Mouse (Mus musculus): Measurements from ENCODE around the gene Slc9a5. TPM values are rescaled to one million over a fixed set of nuclear protein-coding genes. Genes with fewer than 3 reads are reported as not detected.

Slc9a5 gene
- polyA plus RNA-seq, 1 experiment: 8.1 TPM

DNA sequence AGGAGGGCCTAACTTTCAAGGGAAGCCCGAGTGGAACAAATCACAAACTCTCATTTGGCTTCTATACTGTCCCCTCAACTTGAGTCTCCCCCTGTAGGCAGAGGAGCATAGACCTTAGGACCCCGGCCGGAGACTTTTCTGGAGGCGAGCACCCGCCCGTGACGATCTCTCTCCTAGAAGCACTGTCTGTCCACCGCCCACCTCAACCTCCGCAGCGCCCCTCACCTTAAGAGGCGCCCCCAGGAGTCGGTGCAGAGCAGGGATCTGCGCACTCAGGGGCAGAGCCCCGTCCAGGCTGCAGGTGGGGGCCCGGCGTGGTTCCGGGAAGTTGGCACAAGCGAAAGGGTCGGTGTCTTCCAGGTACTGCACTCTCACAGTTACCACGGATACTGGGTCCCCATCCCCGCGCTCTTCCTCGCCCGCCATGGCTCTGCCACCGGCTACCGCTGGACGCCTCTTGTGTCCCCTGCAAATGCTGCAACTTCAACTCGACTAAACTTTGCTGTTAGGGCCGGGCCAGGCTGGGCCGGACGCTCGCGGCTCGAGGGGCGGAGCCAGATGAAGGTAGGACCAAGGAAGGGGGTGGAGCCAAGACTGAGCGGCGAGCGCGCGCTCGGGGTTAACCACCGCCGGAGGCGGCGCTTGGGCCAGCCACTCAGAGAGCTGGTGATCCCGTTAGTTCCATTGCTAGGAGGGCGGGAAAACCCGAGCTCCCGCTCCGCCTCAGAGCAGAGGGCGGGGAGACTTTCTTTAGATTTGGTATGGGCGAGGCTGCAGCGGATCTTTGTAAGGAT is 1.0 kb upstream of the Slc9a5 start, which contains the start of gene Fhod1:
Gene Fhod1 (minus strand): TSS at position 526 of the 794 bp plus-strand sequence.
- TF ChIP-seq CTCF (IDR thresholded peaks at IDR 0.05; ENCODE audit: insufficient read depth, low read length) (no peak), POLR2A (IDR thresholded peaks at IDR 0.05; ENCODE audit: borderline replicate concordance, extremely low read depth, low read depth, low read length) (peak; percentile 92)
- 1% methylated on average over 53 of the region's 53 CpGs for WGBS
- peak; percentile 91 for DNase-seq
- Histone ChIP-seq H3K4me1 (ENCODE audit: control insufficient read depth, insufficient read depth, low read length) (peaks cover 17% of the 10 kb centered on the region), H3K4me3 (replicated peaks; ENCODE audit: extremely low read depth, low read depth, low read length) (peak within 1 kb of the TSS; percentile 92)

DNA sequence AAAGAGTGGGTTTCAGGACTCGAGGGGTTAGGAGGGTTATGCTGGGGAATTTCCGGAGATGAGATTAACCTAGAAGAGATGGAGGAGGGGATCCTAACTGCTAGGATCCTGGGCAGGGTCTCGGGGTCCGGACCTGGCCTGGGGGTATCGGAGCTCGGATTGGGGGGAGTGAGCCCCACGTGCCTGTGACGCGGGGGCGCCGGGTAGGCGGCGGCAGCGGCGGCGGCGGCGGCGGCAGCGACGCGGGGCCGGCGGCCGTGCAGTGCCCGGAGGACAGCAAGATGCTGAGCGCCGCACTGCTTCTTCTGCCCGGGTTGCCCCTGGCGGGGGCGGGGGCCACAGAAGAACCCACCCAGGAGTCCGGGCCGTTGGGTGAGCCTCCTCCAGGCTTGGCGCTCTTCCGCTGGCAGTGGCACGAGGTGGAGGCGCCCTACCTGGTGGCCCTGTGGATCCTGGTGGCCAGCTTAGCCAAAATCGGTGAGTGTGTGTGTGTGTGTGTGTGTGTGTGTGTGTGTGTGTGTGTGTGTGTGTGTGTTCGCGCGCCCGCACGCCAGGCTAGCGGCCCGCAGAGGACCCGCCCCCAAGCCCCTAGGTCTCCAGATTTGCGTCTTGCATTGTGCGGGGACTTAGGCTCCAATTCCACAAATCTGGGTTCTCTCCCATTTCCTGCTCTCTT is 591 bp downstream of the Slc9a5 start:
- 6% methylated on average over 41 of the region's 48 CpGs for WGBS
- DNase-seq: no peak
- TF ChIP-seq POLR2A (IDR thresholded peaks at IDR 0.05; ENCODE audit: borderline replicate concordance, extremely low read depth, low read depth, low read length): no peak
- no peak for TF ChIP-seq CTCF (IDR thresholded peaks at IDR 0.05; ENCODE audit: insufficient read depth, low read length)
- Histone ChIP-seq H3K4me1 (ENCODE audit: control insufficient read depth, insufficient read depth, low read length) (peaks cover 13% of the 10 kb centered on the region), H3K4me3 (replicated peaks; ENCODE audit: extremely low read depth, low read depth, low read length) (peak overlapping the region; percentile 71)

DNA sequence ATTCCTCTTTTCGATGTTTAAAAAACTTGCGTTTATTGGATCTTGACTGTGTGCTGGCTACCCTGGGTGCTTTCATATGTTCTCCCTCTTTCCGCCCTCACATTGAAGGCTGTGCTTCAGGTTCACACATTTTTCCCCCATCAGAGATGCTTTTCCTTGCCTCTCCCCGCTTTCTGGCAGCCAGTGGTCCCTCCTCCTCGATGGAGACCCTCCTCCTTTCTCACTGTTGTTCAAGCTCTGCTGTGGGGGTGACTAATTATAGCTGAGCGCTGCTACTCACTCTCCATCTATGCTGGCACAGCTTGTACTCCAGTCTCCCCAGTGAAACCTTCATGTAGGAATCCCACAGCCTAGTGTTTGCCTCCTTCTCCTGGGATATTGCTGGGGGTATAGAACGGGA is 1.5 kb downstream of the Slc9a5 start:
- DNase-seq: no peak
- no peak for TF ChIP-seq POLR2A (IDR thresholded peaks at IDR 0.05; ENCODE audit: borderline replicate concordance, extremely low read depth, low read depth, low read length)
- TF ChIP-seq CTCF (IDR thresholded peaks at IDR 0.05; ENCODE audit: insufficient read depth, low read length): no peak
- H3K4me1 ChIP-seq (ENCODE audit: control insufficient read depth, insufficient read depth, low read length): peaks cover 5% of the 10 kb centered on the region
- 71% methylated on average over 7 of the region's 7 CpGs for WGBS
- no peak overlapping the region for H3K4me3 ChIP-seq (replicated peaks; ENCODE audit: extremely low read depth, low read depth, low read length)

- Histone ChIP-seq H3K4me1 (ENCODE audit: control insufficient read depth, insufficient read depth, low read length) (no peaks in the 10 kb centered on the region), H3K4me3 (replicated peaks; ENCODE audit: extremely low read depth, low read depth, low read length) (no peak overlapping the region)
- no peak for DNase-seq
- TF ChIP-seq POLR2A (IDR thresholded peaks at IDR 0.05; ENCODE audit: borderline replicate concordance, extremely low read depth, low read depth, low read length) (no peak), CTCF (IDR thresholded peaks at IDR 0.05; ENCODE audit: insufficient read depth, low read length) (no peak)
- 80% methylated on average over 8 of the region's 8 CpGs for WGBS
Measured at GRCm38 (mm10) chr8:105353583-105354135, 5.0 kb downstream of the Slc9a5 start.

DNA sequence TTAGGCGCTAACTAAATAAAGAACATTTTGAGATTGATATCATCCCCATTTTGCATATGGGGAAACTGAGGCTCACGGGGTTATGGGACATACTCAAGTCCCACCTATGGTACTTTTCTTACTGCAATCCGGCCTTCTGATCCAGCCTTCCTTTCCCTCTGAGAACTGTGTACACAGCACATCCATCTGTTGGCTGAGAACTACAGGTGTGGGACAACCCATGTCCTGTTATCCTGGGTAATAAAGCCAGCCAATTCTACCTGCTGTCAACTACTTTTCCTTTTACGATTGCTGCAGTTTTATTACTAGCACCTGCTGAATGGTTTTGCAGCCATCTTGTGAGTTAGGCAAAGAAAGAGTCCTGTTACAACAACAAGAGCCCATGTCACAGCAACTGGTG is 5.9 kb downstream of the Slc9a5 start:
- no peak overlapping the region for H3K4me3 ChIP-seq (replicated peaks; ENCODE audit: extremely low read depth, low read depth, low read length)
- 92% methylated on average over 4 of the region's 4 CpGs for WGBS
- DNase-seq: no peak
- TF ChIP-seq POLR2A (IDR thresholded peaks at IDR 0.05; ENCODE audit: borderline replicate concordance, extremely low read depth, low read depth, low read length) (no peak), CTCF (IDR thresholded peaks at IDR 0.05; ENCODE audit: insufficient read depth, low read length) (no peak)
- no peaks in the 10 kb centered on the region for H3K4me1 ChIP-seq (ENCODE audit: control insufficient read depth, insufficient read depth, low read length)

DNA sequence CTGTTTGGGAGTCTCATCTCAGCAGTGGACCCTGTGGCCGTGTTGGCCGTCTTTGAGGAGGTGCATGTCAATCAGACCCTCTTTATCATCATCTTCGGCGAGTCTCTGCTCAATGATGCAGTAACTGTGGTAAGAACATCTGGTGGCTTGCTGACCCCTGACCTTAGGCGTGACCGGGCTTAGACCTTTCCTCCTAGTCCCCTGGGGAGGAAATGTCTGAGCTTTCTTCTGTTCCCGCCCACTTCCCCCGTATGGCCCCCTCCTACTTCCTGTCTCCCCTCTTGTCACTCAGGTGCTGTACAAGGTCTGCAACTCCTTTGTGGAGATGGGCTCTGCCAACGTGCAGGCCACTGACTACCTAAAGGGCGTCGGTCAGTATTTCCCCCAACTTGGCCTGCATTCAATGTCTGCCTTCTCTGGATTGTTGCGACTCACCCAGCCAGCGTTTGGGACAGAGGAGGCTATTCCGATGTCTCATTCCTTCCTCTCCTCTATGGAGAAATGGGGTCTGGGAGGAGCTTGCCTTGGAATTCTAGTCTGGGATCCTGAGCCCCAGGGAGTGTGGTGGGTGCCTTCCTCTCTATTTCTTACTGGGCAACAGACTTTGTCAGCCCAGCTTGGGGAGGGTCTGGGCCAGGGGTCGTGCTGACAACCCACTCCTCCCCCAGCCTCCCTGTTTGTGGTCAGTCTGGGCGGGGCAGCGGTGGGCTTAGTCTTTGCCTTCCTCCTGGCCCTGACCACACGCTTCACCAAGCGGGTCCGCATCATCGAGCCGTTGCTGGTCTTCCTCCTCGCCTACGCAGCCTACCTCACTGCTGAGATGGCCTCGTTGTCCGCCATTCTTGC is 6.8 kb downstream of the Slc9a5 start:
- TF ChIP-seq CTCF (IDR thresholded peaks at IDR 0.05; ENCODE audit: insufficient read depth, low read length) (no peak), POLR2A (IDR thresholded peaks at IDR 0.05; ENCODE audit: borderline replicate concordance, extremely low read depth, low read depth, low read length) (no peak)
- DNase-seq: no peak
- WGBS: 69% methylated on average over 26 of the region's 26 CpGs

DNA sequence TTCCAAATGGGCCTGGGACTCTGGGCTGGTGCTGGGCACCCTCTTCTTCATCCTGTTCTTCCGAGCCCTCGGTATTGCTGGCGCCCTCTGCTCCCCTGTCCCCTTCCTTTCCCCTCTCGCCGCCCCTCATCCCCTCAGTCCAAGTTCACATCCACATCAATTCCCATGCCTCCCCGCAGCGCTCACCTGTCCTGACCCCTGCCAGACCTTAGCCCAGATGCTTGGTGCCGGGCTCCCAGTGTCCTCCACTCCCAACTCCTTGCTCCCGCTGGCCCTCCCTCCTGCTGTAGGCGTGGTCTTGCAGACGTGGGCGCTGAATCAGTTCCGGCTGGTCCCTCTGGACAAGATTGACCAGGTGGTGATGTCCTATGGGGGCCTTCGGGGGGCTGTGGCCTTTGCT is 8.0 kb downstream of the Slc9a5 start:
- Histone ChIP-seq H3K4me1 (ENCODE audit: control insufficient read depth, insufficient read depth, low read length) (no peaks in the 10 kb centered on the region), H3K4me3 (replicated peaks; ENCODE audit: extremely low read depth, low read depth, low read length) (no peak overlapping the region)
- 89% methylated on average over 14 of the region's 14 CpGs for WGBS
- DNase-seq: no peak
- no peak for TF ChIP-seq CTCF (IDR thresholded peaks at IDR 0.05; ENCODE audit: insufficient read depth, low read length)
- no peak for TF ChIP-seq POLR2A (IDR thresholded peaks at IDR 0.05; ENCODE audit: borderline replicate concordance, extremely low read depth, low read depth, low read length)

More for the DNA sequence above, 6.8 kb downstream of the Slc9a5 start:
- H3K4me3 ChIP-seq (replicated peaks; ENCODE audit: extremely low read depth, low read depth, low read length): no peak overlapping the region
- no peaks in the 10 kb centered on the region for H3K4me1 ChIP-seq (ENCODE audit: control insufficient read depth, insufficient read depth, low read length)

DNA sequence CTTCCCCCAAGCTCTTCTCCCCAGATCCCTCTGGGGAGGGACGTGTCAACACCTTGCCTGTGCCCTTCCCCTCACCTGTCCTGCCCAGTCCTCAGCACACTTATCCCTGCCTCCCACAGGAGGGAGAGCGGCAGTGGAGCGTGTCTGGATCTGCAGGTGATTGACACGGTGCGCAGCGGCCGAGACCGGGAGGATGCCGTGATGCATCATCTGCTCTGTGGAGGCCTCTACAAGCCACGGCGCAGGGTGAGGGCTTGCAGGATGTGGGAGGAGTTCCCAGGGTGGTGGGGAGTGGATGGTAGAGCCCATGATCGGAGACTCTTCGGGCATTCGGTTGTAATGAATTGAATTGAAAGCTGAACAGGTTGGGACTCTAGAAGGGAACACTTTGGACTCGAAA is 10.6 kb downstream of the Slc9a5 start:
- WGBS: 78% methylated on average over 15 of the region's 15 CpGs
- no peak for DNase-seq
- Histone ChIP-seq H3K4me1 (ENCODE audit: control insufficient read depth, insufficient read depth, low read length) (no peaks in the 10 kb centered on the region), H3K4me3 (replicated peaks; ENCODE audit: extremely low read depth, low read depth, low read length) (no peak overlapping the region)
- TF ChIP-seq CTCF (IDR thresholded peaks at IDR 0.05; ENCODE audit: insufficient read depth, low read length) (no peak), POLR2A (IDR thresholded peaks at IDR 0.05; ENCODE audit: borderline replicate concordance, extremely low read depth, low read depth, low read length) (no peak)

GRCm38 (mm10) chr8:105359646-105360045 is 11.0 kb downstream of the Slc9a5 start:
- WGBS: 53% methylated on average over 4 of the region's 4 CpGs
- TF ChIP-seq CTCF (IDR thresholded peaks at IDR 0.05; ENCODE audit: insufficient read depth, low read length) (no peak), POLR2A (IDR thresholded peaks at IDR 0.05; ENCODE audit: borderline replicate concordance, extremely low read depth, low read depth, low read length) (no peak)
- Histone ChIP-seq H3K4me1 (ENCODE audit: control insufficient read depth, insufficient read depth, low read length) (no peaks in the 10 kb centered on the region), H3K4me3 (replicated peaks; ENCODE audit: extremely low read depth, low read depth, low read length) (no peak overlapping the region)
- no peak for DNase-seq

Data from lung, adult 2 months (tissue).